Mouse (Mus musculus) hindbrain, embryonic 10.5 days (tissue): ENCODE results near the gene Kat14. TPM values are rescaled to one million over a fixed set of nuclear protein-coding genes. Genes with fewer than 3 reads are reported as not detected.

Source experiments
- DNase-seq: peaks from one replicate; pipeline ENCODE4 v3.0.0-alpha.2; 2017; ENCODE audit warnings: low spot score
- H3K27ac ChIP-seq: fragments of 300-500 bp; sonication (generic); 2 replicates; pipeline ENCODE4 v1.5.1; 2016; ENCODE audit warnings: mild to moderate bottlenecking, moderate library complexity
- H3K27me3 ChIP-seq: fragments of 300-500 bp; sonication (generic); 2 replicates; pipeline ENCODE4 v1.6.1; 2016; ENCODE audit warnings: mild to moderate bottlenecking; ENCODE audit not compliant: poor library complexity, insufficient read depth, severe bottlenecking
- H3K36me3 ChIP-seq: fragments of 300-500 bp; sonication (generic); 2 replicates; pipeline ENCODE4 v1.6.1; 2016; ENCODE audit warnings: mild to moderate bottlenecking, moderate library complexity
- H3K4me1 ChIP-seq: fragments of 300-500 bp; sonication (generic); replicated peaks from 2 replicates; pipeline ENCODE4 v1.6.1; 2016; ENCODE audit warnings: mild to moderate bottlenecking
- H3K4me3 ChIP-seq: fragments of 300-500 bp; sonication (generic); 2 replicates; pipeline ENCODE4 v1.5.1; 2016; ENCODE audit warnings: mild to moderate bottlenecking, moderate library complexity
- H3K9me3 ChIP-seq: fragments of 300-500 bp; sonication (generic); 2 replicates; pipeline ENCODE4 v1.6.1; 2016; ENCODE audit warnings: mild to moderate bottlenecking, moderate library complexity
- WGBS: fragments of 180-500 bp; shearing (Covaris S2); methylation state at CpG from one replicate; pipeline ENCODE4 v1.1.7; 2016; 5-methylcytosine and 5-hydroxymethylcytosine counted together
- polyA plus RNA-seq: library from polyadenylated mRNA; unstranded; fragments of >200 nt; fragmentation: Nextera tagmentation; extraction: Ambion mirVana; gene quantifications from 2 replicates; pipeline ENCODE4 v1.2.1, GENCODE M21; 2016

The Kat14 gene
- polyA plus RNA-seq, 1 experiment from 2014 or later, result 47.9 TPM

DNA sequence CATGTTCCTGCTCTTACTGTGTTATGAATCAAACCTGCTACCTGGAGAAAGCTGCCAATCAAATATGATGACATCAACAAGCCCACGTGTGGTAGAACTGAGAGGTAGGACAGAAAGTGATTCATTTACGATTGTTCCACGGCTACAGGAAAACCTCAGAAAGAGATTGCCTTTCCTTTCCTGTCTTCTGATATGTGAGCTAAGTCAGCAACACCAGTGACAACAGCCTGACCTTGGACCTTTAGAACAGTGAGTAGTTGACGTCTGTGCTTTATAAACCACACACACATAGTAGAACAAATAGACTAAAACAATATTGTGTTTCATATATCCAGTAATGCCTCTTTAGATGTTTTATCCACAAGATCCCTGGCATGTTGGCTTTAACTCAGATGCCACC lies 25.6 kb upstream of the Kat14 start:
- no peak for DNase-seq
- no peak overlapping the region for H3K4me3 ChIP-seq
- WGBS, result 85% methylated on average over 4 of the region's 4 CpGs

DNA sequence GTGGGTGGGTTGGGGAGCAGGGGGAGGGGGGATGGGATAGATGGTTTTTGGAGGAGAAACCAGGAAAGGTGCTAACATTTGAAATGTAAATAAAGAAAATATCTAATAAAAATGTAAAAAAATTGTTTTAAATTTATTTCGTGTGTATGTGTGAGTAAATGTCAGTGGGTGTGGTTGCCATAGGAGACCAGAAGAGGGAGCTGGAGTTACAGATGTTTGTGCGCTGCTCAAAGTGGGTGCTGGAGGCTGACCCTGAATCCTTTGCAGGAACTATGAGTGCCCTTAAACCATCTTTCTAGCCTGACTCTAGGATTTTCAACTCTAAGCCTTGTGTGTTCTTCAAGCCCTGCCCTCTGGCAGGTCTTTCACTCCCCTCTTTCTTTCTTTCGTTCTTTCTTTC lies 20.3 kb upstream of the Kat14 start:
- Histone ChIP-seq H3K36me3 (no peaks in the 10 kb centered on the region), H3K9me3 (no peaks in the 10 kb centered on the region), H3K4me3 (no peak overlapping the region), H3K27me3 (no peaks in the 10 kb centered on the region), H3K4me1 (no peaks in the 10 kb centered on the region), H3K27ac (no peak overlapping the region)
- 57% methylated on average over 3 of the region's 3 CpGs for WGBS
- no peak for DNase-seq

More for the DNA sequence above, 25.6 kb upstream of the Kat14 start:
- no peaks in the 10 kb centered on the region for H3K36me3 ChIP-seq
- H3K4me1 ChIP-seq, result no peaks in the 10 kb centered on the region
- H3K27me3 ChIP-seq, result no peaks in the 10 kb centered on the region
- H3K27ac ChIP-seq, result no peak overlapping the region
- no peaks in the 10 kb centered on the region for H3K9me3 ChIP-seq

DNA sequence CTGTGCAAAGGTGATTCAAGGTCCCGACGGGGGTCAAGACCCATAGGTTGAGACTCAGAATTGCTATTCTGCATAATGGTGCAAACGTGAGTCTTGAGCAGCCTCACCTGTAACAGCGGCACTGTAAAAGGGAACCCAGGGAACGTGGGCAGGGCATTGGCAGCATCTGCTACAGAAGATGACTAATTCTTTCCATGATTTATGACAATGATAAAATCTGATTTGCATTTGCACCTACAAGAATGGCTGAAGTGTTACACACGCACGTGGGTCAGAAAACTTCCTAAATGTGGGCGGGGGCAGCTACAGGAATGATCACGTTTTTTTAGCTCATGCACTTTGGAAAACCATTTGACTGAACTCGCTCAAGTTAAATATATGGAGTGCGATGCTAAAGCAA lies 15.9 kb upstream of the Kat14 start:
- 89% methylated on average over 11 of the region's 11 CpGs for WGBS
- no peaks in the 10 kb centered on the region for H3K36me3 ChIP-seq
- H3K4me1 ChIP-seq, result no peaks in the 10 kb centered on the region
- no peaks in the 10 kb centered on the region for H3K9me3 ChIP-seq
- H3K27ac ChIP-seq, result no peak overlapping the region
- no peak for DNase-seq
- H3K27me3 ChIP-seq, result no peaks in the 10 kb centered on the region
- H3K4me3 ChIP-seq, result no peak overlapping the region

DNA sequence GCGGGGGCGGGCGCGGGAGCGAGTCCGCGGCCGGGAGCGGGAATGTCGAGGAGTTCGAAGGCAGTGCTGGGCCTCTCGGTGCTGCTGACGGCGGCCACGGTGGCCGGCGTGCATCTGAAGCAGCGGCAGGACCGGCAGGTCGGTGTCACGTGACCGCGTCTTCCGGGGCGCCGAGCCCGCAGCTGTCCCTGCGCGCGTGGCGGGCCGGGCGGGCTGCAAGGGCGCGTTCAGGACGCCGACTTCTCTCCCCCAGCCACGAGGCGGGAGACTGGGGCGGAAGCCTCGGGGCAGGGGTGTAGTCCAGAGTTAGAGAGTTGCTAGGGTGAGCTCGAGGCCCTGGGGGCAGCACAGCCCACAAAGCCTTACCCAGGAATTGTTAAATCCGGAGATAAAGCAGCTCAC lies 238 bp downstream of the Kat14 start:
- no peak for DNase-seq
- Histone ChIP-seq H3K4me1 (peaks cover 20% of the 10 kb centered on the region), H3K36me3 (peaks cover 15% of the 10 kb centered on the region), H3K9me3 (no peaks in the 10 kb centered on the region), H3K27me3 (no peaks in the 10 kb centered on the region), H3K4me3 (peak overlapping the region; percentile 87), H3K27ac (peak overlapping the region; percentile 99)
- WGBS, result under 1% methylated on average over 43 of the region's 43 CpGs

DNA sequence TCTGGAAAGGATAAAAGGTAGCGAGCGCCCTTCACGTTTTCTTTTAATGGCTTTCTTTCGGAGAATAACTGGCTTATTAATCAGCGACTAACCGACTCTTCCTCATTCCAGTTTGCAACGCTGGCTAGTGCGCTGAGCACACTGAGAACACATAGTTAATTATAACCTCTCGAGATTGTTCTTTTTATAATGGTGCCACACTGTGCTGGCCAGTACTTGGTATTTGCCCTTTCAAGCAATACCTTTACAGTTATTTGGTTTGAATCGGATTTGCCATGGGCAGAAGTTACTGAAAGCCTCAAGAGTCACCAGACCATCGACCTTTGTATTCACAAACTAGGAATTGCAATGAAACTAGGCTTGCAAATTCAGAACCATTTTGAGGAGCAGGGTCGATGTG lies 728 bp downstream of the Kat14 start:
- H3K9me3 ChIP-seq, result no peaks in the 10 kb centered on the region
- DNase-seq, result no peak
- H3K4me3 ChIP-seq, result peak overlapping the region; percentile 87
- H3K36me3 ChIP-seq, result peaks cover 20% of the 10 kb centered on the region
- H3K4me1 ChIP-seq, result peaks cover 20% of the 10 kb centered on the region
- H3K27ac ChIP-seq, result peak overlapping the region; percentile 99
- H3K27me3 ChIP-seq, result no peaks in the 10 kb centered on the region
- 3% methylated on average over 12 of the region's 12 CpGs for WGBS

DNA sequence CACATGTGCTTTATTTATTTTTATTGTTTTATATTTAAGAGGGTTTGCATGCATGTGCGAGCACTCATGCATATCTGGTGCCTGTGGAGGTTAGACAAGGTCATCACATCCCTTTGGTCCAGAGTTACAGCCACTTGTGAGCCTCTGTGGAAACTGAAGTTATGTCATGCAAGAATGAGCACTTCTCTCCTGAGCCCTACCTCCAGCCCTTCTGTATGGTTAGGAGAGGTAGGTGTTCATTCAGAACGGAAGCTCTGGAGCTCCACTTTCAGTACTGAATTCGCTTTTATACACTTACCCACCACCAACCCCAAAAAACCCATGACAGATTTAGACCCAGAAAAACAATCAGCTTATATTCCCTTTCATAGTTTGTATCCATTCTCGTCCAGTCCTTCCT lies 2.8 kb downstream of the Kat14 start:
- no peak for DNase-seq
- Histone ChIP-seq H3K4me3 (no peak overlapping the region), H3K36me3 (peaks cover 40% of the 10 kb centered on the region), H3K27ac (no peak overlapping the region), H3K9me3 (no peaks in the 10 kb centered on the region), H3K4me1 (peaks cover 20% of the 10 kb centered on the region), H3K27me3 (no peaks in the 10 kb centered on the region)
- 86% methylated on average over 4 of the region's 4 CpGs for WGBS

DNA sequence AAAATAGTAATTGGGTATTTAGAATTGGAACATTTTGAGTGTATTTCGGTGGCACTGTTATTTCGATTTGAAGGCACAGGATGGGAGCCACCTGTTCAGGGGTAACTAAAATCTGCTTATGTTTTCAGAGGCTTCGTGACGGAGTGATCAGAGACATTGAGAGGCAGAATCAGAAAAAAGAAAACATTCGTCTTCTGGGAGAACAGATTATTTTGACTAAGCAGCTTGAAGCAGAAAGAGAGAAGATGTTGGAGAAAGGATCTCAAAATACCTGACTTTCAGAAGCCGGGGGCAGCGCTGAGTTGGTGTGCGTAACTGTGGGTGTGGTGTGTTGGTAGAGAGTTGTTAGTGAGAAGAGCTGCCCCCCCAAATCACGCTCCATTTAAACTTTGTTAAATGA lies 4.3 kb downstream of the Kat14 start:
- WGBS, result 95% methylated on average over 9 of the region's 9 CpGs
- Histone ChIP-seq H3K27me3 (no peaks in the 10 kb centered on the region), H3K4me1 (peaks cover 20% of the 10 kb centered on the region), H3K4me3 (no peak overlapping the region), H3K36me3 (peaks cover 55% of the 10 kb centered on the region), H3K27ac (no peak overlapping the region), H3K9me3 (no peaks in the 10 kb centered on the region)
- no peak for DNase-seq

DNA sequence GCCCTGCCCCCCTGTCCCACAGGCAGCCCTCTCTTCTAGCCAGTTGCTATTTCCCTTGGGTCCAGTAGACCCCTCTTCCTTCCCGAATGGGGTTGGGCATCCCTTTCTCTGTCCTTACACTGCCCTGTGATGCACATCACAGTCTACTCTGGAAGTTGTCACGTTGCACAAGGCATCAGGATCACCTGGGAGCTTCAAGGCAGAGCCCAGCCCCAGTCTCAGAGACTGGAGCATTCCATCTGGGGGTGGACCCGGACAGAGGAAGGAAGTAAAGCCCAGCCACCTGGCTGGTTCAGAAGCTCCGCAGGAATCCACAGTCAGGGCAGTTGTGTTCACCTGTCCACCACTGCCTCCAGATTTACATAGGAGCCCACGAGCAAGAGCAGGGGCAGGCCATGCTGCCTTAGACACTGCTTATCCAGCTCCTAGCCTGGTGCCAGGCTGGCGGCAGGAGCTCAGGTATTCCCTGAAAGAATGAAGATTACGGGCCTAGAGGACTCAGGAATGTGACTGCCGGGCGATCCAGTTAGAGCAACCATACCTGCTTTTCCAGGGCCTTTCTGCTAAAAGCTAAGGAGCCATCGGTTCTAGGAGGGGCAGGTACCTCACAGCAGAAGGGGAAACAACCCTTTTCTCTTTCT lies 6.4 kb downstream of the Kat14 start:
- WGBS, result 91% methylated on average over 10 of the region's 10 CpGs
- Histone ChIP-seq H3K36me3 (peaks cover 76% of the 10 kb centered on the region), H3K27me3 (no peaks in the 10 kb centered on the region), H3K4me3 (no peak overlapping the region), H3K4me1 (peaks cover 8% of the 10 kb centered on the region), H3K27ac (no peak overlapping the region), H3K9me3 (no peaks in the 10 kb centered on the region)
- no peak for DNase-seq

DNA sequence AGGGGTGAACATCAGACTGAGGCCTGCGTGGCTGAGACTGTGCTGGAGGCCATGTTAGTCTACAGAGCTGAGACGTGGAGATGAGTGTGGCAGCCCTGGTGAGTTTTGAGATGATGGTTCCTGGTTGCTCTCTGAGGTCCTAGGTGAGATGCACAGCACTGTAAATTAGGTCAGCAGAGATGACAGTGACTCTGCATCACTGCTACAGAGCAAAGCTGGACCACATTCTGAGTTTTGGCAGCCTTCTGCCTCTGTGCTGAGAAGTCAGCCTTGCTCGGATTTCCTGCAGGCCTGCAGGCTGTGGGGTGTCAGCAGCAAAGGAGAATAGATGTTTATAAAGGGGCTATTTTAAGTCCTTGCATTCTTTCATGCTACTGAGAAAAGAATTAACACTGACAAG lies 12.5 kb downstream of the Kat14 start:
- no peaks in the 10 kb centered on the region for H3K27me3 ChIP-seq
- H3K9me3 ChIP-seq, result no peaks in the 10 kb centered on the region
- 92% methylated on average over 3 of the region's 3 CpGs for WGBS
- H3K4me1 ChIP-seq, result no peaks in the 10 kb centered on the region
- peaks cover 98% of the 10 kb centered on the region for H3K36me3 ChIP-seq
- H3K27ac ChIP-seq, result no peak overlapping the region
- no peak for DNase-seq
- H3K4me3 ChIP-seq, result no peak overlapping the region

DNA sequence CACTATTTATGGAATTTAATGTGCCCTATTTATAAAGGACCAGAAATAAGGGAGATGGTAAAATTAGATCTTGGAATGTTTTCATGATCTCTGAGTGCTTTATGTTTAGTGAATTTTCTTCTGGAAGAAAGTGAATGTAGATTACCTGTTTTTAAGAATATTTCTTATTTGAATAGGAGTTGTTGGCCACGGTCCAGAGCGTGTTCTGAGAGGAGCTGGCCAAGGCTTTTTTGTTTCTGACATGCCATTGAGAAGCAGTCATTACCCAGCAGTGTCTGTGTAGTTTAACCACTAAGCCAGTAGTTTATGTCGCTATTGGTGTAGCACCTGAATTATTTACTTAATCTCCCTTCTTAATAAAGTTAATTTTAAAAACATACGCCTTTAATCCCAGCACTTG lies 13.0 kb downstream of the Kat14 start:
- DNase-seq, result no peak
- Histone ChIP-seq H3K27ac (no peak overlapping the region), H3K4me3 (no peak overlapping the region), H3K27me3 (no peaks in the 10 kb centered on the region), H3K4me1 (no peaks in the 10 kb centered on the region), H3K36me3 (peaks cover 98% of the 10 kb centered on the region), H3K9me3 (no peaks in the 10 kb centered on the region)
- 96% methylated on average over 4 of the region's 4 CpGs for WGBS

DNA sequence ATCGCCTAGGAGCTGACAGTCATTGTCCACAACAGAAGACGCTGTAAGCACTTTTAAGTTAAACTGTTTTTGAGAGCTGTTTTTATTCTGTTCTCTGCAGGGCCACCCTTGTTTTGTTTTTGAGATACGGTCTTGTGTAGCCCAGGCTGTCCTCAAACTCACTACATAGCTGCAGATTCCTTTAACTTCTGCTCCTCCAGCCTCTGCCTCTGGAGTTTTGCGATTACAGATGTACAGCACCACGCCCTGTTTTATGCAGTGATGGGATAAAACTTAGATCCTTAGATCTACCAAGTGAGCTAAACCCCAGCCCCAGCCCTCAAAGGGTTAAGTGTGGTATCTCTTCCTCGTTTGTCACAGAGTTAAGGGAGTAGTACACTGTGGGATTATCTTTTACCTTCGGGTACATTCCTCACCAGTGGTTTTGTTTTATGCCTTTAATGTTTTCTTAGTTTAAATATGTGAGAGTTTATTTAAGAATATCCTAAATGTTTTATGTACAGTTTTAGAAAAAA lies 13.9 kb downstream of the Kat14 start:
- 88% methylated on average over 7 of the region's 7 CpGs for WGBS
- no peaks in the 10 kb centered on the region for H3K27me3 ChIP-seq
- H3K4me3 ChIP-seq, result no peak overlapping the region
- no peak for DNase-seq
- H3K27ac ChIP-seq, result no peak overlapping the region
- no peaks in the 10 kb centered on the region for H3K4me1 ChIP-seq
- peaks cover 98% of the 10 kb centered on the region for H3K36me3 ChIP-seq
- H3K9me3 ChIP-seq, result no peaks in the 10 kb centered on the region

DNA sequence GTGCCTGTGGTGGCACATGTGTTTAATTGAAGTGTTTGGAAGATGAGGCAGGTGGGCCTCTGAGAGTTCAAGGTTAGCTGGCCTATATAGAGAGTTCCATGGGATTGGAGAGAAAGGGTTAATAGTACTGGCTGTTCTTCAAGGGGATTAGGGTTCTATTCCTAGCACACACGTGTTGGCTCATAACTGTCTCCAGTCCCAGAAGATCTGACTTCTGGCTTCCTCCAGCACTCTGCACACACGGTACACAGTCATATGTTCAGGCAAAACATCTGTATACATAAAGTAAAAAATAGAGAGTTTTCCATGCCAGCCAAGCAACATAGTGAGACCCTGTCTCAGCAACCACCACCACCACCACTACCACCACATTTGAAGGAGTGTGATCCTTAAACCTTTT lies 17.5 kb downstream of the Kat14 start:
- H3K9me3 ChIP-seq, result peaks cover 7% of the 10 kb centered on the region; the same call in 1 of the 2 replicates
- no peaks in the 10 kb centered on the region for H3K4me1 ChIP-seq
- 90% methylated on average over 2 of the region's 2 CpGs for WGBS
- no peak overlapping the region for H3K4me3 ChIP-seq
- H3K27ac ChIP-seq, result no peak overlapping the region
- DNase-seq, result no peak
- peaks cover 96% of the 10 kb centered on the region for H3K36me3 ChIP-seq
- H3K27me3 ChIP-seq, result no peaks in the 10 kb centered on the region

DNA sequence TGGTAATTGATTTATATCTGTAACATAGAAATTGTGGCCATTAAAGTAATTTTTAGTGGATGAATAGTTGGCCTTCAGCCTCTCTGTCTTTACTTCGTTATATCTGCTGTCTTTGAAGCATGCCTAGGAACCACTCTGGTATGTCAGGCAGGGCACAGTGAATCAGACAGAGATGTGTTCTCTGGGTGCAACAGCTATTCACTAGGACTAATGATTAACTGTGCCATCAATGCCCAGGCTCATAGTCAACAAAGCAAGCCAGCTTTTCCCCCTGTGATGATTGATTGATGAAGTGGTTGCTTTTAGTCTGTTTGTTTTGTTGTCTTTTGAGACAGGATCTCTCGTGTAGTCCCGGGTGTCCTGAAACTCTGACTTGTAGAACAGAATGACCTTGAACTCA lies 19.6 kb downstream of the Kat14 start:
- DNase-seq, result no peak
- no peaks in the 10 kb centered on the region for H3K27me3 ChIP-seq
- peaks cover 95% of the 10 kb centered on the region for H3K36me3 ChIP-seq
- no peaks in the 10 kb centered on the region for H3K4me1 ChIP-seq
- no peak overlapping the region for H3K27ac ChIP-seq
- H3K9me3 ChIP-seq, result peaks cover 7% of the 10 kb centered on the region; the same call in 1 of the 2 replicates
- 73% methylated on average over 3 of the region's 3 CpGs for WGBS
- no peak overlapping the region for H3K4me3 ChIP-seq

DNA sequence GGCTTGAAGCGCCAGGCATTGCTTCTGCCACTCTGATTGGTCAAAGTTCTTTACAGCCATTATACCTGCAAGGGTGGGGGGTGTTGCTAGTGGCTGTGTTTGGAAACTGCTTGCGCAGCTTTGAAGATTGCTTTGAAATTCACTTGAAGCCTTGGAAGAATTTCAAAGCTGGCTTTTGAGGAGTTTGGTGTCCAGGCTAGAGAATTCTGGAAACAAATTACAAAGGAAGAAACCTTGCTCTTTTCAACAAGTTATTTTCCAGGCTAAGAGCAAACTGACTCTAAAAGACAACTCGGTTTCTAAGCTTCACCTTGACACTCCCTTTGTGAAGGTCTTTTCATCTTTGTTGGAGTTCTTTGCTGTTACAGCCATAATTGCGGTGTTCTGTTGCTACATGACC lies 30.7 kb downstream of the Kat14 start:
- DNase-seq, result no peak
- peaks cover 99% of the 10 kb centered on the region for H3K36me3 ChIP-seq
- 94% methylated on average over 4 of the region's 4 CpGs for WGBS
- no peaks in the 10 kb centered on the region for H3K4me1 ChIP-seq
- H3K4me3 ChIP-seq, result no peak overlapping the region
- H3K27me3 ChIP-seq, result no peaks in the 10 kb centered on the region
- no peaks in the 10 kb centered on the region for H3K9me3 ChIP-seq
- H3K27ac ChIP-seq, result no peak overlapping the region
